Mouse (Mus musculus): Measurements from ENCODE around the gene Abcg2.

DNA sequence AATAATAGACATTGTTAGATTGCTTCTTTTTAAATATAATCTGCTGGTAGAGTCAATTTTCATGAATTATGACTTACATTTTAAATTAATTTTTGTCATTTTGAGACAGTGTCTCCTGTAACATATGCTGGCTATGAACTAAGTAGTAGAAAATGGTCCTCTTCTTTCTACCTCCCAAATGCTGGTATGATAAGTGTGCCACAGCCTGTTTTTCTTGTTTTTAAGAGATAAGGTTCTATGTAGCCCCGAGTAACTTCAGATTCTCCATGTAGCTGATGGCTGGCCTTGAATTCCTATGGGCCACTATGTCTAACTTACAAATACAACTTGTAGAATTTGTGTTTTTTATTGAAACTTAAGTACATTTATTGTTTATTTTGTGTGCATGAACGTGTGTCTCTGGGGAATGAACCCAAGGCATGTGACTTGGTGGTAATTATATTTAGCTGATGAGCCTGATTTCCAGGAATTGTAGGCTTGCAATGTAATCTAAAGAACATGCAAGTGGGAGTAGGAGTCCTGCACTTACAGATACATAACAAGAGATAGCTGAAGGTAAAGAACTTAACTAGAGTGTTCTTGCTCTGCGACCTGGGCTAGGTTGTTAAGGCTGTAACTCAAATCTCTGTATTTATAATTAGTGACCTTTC is 63.9 kb downstream of the Abcg2 start:
- TF ChIP-seq CTCF (IDR thresholded peaks at IDR 0.05; ENCODE audit: low read depth, low read length), result no peak
- TF ChIP-seq POLR2A (IDR thresholded peaks at IDR 0.05; ENCODE audit: insufficient read depth, low read length), result no peak
